Mouse (Mus musculus): ENCODE data around the gene Chml. TPM values are rescaled to one million over a fixed set of nuclear protein-coding genes. Genes with fewer than 3 reads are reported as not detected.

Gene Chml
- polyA plus RNA-seq, 1 experiment from 2014 or later: 8.1 TPM

DNA sequence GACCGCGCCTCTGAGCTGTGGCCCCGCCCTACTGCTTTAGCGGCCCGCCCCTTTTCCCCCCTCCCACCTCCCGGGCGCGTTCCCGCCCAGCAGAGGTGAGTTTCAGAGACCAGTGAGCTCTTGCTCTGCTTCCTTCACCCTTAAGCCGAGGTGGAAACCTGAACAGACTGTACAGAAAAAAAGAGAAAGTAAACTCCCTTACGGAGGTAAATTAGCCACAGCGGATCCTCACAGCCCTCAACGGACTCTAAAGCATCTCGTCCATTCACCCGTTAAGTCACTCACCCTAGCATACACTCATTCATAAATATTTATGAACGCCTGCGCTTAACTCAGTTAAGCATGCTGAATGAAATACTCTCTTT lies 278 bp upstream of the Chml start:
- H3K9ac ChIP-seq: peak overlapping the region; percentile 66
- no peaks in the 10 kb centered on the region for H3K9me3 ChIP-seq (replicated peaks)
- peak overlapping the region; percentile 87 for H3K4me2 ChIP-seq
- peaks cover 3% of the 10 kb centered on the region for H3K36me3 ChIP-seq
- no peak for ATAC-seq (ENCODE audit: insufficient number of reproducible peaks, low FRiP score)
- H3K4me3 ChIP-seq: peak overlapping the region; percentile 82
- H3K27me3 ChIP-seq (replicated peaks): no peaks in the 10 kb centered on the region
- peak overlapping the region; percentile 83 for H3K27ac ChIP-seq (ENCODE audit: poor library complexity, severe bottlenecking)
- WGBS: under 1% methylated on average over 17 of the region's 17 CpGs
- peaks cover 23% of the 10 kb centered on the region for H3K4me1 ChIP-seq (replicated peaks)

GRCm38 (mm10) chr1:175691686-175692245 lies 935 bp downstream of the Chml start:
- Histone ChIP-seq H3K4me3 (peak overlapping the region; percentile 82), H3K4me1 (replicated peaks) (peaks cover 23% of the 10 kb centered on the region), H3K9ac (peak overlapping the region; percentile 96), H3K27ac (ENCODE audit: poor library complexity, severe bottlenecking) (peak overlapping the region; percentile 89), H3K9me3 (replicated peaks) (no peaks in the 10 kb centered on the region), H3K4me2 (peak overlapping the region; percentile 87), H3K36me3 (peaks cover 14% of the 10 kb centered on the region), H3K27me3 (replicated peaks) (no peaks in the 10 kb centered on the region)
- 2% methylated on average over 22 of the region's 22 CpGs for WGBS
- ATAC-seq (ENCODE audit: insufficient number of reproducible peaks, low FRiP score): no peak

DNA sequence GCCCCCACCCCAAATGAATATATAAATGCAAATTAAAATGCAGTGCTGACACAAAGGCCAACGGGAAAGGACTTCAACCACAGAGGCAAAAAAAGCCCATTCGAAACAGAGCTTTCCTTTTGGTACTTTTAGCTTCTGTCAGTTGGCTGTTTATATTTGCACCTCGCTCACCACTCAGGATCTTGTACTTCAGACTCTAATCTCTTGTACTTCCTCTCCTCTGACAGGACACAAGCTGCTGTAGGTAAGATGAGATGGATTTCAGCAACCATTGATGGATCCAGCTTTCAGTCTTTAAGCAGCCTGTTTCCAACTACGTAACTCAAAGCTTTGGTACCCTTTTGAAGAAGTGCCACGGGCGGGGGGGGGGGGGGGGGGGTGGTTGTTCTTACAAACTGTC lies 11.7 kb downstream of the Chml start:
- Histone ChIP-seq H3K27ac (ENCODE audit: poor library complexity, severe bottlenecking) (no peak overlapping the region), H3K4me3 (no peak overlapping the region), H3K36me3 (0 out of 2 replicates have a peak, but pooled peaks cover 9% of the 10 kb centered on the region), H3K27me3 (replicated peaks) (no peaks in the 10 kb centered on the region), H3K9ac (no peak overlapping the region), H3K4me2 (no peak overlapping the region), H3K4me1 (replicated peaks) (no peaks in the 10 kb centered on the region), H3K9me3 (replicated peaks) (no peaks in the 10 kb centered on the region)
- WGBS: 51% methylated on average over 6 of the region's 6 CpGs
- ATAC-seq (ENCODE audit: insufficient number of reproducible peaks, low FRiP score): no peak

GRCm38 (mm10) chr1:175677459-175677858 lies 15.2 kb downstream of the Chml start:
- Histone ChIP-seq H3K4me3 (no peak overlapping the region), H3K9ac (no peak overlapping the region), H3K4me2 (no peak overlapping the region), H3K9me3 (replicated peaks) (no peaks in the 10 kb centered on the region), H3K27me3 (replicated peaks) (no peaks in the 10 kb centered on the region), H3K36me3 (0 out of 2 replicates have a peak, but pooled peaks cover 3% of the 10 kb centered on the region), H3K4me1 (replicated peaks) (no peaks in the 10 kb centered on the region), H3K27ac (ENCODE audit: poor library complexity, severe bottlenecking) (no peak overlapping the region)
- 59% methylated on average over 6 of the region's 6 CpGs for WGBS
- no peak for ATAC-seq (ENCODE audit: insufficient number of reproducible peaks, low FRiP score)

DNA sequence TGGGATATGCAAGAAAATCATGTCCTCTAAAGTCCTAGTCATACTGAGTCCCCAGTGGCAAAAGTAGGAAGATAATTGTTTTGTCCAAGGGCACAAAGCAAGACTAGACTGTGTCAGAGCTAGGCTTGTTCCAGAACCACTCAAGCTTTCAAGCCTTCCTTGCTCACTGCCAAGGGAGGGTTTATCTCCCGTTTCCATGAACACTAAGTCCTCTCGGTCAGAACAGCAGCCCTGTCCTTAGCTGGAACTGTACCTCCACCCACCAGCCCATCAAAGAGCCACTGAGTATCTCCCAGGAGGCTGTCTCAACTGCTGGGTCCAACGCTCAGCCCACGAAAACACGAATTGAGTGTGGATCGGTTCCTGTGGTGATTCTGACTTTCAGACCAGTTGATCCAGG lies 17.6 kb downstream of the Chml start:
- no peak overlapping the region for H3K9ac ChIP-seq
- 0 out of 2 replicates have a peak, but pooled peaks cover 3% of the 10 kb centered on the region for H3K36me3 ChIP-seq
- 68% methylated on average over 6 of the region's 6 CpGs for WGBS
- no peak overlapping the region for H3K27ac ChIP-seq (ENCODE audit: poor library complexity, severe bottlenecking)
- no peak for ATAC-seq (ENCODE audit: insufficient number of reproducible peaks, low FRiP score)
- H3K4me3 ChIP-seq: no peak overlapping the region
- no peaks in the 10 kb centered on the region for H3K4me1 ChIP-seq (replicated peaks)
- no peaks in the 10 kb centered on the region for H3K9me3 ChIP-seq (replicated peaks)
- H3K27me3 ChIP-seq (replicated peaks): no peaks in the 10 kb centered on the region
- no peak overlapping the region for H3K4me2 ChIP-seq

- no peak overlapping the region for H3K9ac ChIP-seq
- no peaks in the 10 kb centered on the region for H3K4me1 ChIP-seq (replicated peaks)
- H3K4me2 ChIP-seq: no peak overlapping the region
- ATAC-seq (ENCODE audit: insufficient number of reproducible peaks, low FRiP score): no peak
- H3K27ac ChIP-seq (ENCODE audit: poor library complexity, severe bottlenecking): no peak overlapping the region
- WGBS: 81% methylated on average over 7 of the region's 7 CpGs
- H3K4me3 ChIP-seq: no peak overlapping the region
- no peaks in the 10 kb centered on the region for H3K27me3 ChIP-seq (replicated peaks)
- 0 out of 2 replicates have a peak, but pooled peaks cover 3% of the 10 kb centered on the region for H3K36me3 ChIP-seq
- H3K9me3 ChIP-seq (replicated peaks): no peaks in the 10 kb centered on the region
These were observed 19.0 kb downstream of the Chml start for GRCm38 (mm10) chr1:175673563-175674325.

DNA sequence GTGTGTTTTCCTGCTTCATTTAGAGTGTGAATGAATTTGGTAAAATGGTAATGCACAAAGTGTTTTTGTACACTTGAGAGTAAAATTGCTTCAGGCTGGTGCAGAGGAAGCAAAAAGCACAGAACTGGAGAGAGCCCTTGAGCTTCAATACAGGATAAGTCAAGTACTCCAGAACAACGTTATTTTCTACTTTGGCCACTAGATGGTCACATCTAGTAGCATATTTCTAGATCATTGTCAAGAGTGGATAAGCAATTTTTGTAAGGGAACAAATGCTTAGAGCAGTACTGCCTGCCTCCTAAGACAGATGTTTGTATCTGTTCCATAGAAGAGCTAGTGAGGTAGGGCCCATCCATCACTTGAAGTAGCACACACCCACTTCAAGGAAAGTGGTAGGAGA lies 21.1 kb downstream of the Chml start:
- WGBS: 23% methylated on average over 1 of the region's 1 CpGs
- no peaks in the 10 kb centered on the region for H3K36me3 ChIP-seq

DNA sequence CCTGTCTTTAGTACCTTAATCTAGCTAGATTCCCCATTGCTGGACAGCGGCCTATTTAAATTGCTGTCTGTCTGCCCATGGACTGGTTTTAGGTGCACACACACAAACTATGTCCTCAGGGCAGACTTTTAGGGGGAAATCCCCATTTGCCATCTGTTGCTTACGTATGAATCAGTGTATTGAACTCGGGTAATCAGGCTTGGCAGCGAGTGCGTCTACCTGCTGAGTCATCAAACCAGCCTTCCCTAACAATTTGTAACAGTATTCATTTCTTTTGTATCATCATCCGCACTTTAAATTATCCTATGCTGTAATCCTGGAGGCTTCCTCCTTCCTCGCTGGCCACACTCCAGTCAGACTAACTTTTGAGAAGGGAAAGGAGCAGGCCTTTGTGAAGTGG lies 22.7 kb downstream of the Chml start:
- Histone ChIP-seq H3K4me3 (no peak overlapping the region), H3K36me3 (no peaks in the 10 kb centered on the region), H3K27me3 (replicated peaks) (no peaks in the 10 kb centered on the region), H3K4me2 (no peak overlapping the region), H3K4me1 (replicated peaks) (no peaks in the 10 kb centered on the region), H3K9me3 (replicated peaks) (no peaks in the 10 kb centered on the region), H3K27ac (ENCODE audit: poor library complexity, severe bottlenecking) (no peak overlapping the region), H3K9ac (no peak overlapping the region)
- ATAC-seq (ENCODE audit: insufficient number of reproducible peaks, low FRiP score): no peak
- WGBS: 84% methylated on average over 7 of the region's 7 CpGs

More for the DNA sequence above, 21.1 kb downstream of the Chml start:
- no peak overlapping the region for H3K4me3 ChIP-seq
- no peak overlapping the region for H3K27ac ChIP-seq (ENCODE audit: poor library complexity, severe bottlenecking)
- H3K9me3 ChIP-seq (replicated peaks): no peaks in the 10 kb centered on the region
- no peak overlapping the region for H3K4me2 ChIP-seq
- no peaks in the 10 kb centered on the region for H3K27me3 ChIP-seq (replicated peaks)
- ATAC-seq (ENCODE audit: insufficient number of reproducible peaks, low FRiP score): no peak
- no peaks in the 10 kb centered on the region for H3K4me1 ChIP-seq (replicated peaks)
- no peak overlapping the region for H3K9ac ChIP-seq

GRCm38 (mm10) chr1:175669456-175669855 lies 23.2 kb downstream of the Chml start:
- no peaks in the 10 kb centered on the region for H3K27me3 ChIP-seq (replicated peaks)
- H3K4me3 ChIP-seq: no peak overlapping the region
- no peaks in the 10 kb centered on the region for H3K9me3 ChIP-seq (replicated peaks)
- 83% methylated on average over 3 of the region's 3 CpGs for WGBS
- no peak overlapping the region for H3K9ac ChIP-seq
- H3K4me2 ChIP-seq: no peak overlapping the region
- no peaks in the 10 kb centered on the region for H3K36me3 ChIP-seq
- ATAC-seq (ENCODE audit: insufficient number of reproducible peaks, low FRiP score): no peak
- H3K27ac ChIP-seq (ENCODE audit: poor library complexity, severe bottlenecking): no peak overlapping the region
- no peaks in the 10 kb centered on the region for H3K4me1 ChIP-seq (replicated peaks)

GRCm38 (mm10) chr1:175668666-175669405 lies 23.9 kb downstream of the Chml start:
- ATAC-seq (ENCODE audit: insufficient number of reproducible peaks, low FRiP score): no peak
- H3K4me3 ChIP-seq: no peak overlapping the region
- H3K27ac ChIP-seq (ENCODE audit: poor library complexity, severe bottlenecking): no peak overlapping the region
- H3K27me3 ChIP-seq (replicated peaks): no peaks in the 10 kb centered on the region
- H3K9me3 ChIP-seq (replicated peaks): no peaks in the 10 kb centered on the region
- H3K4me2 ChIP-seq: no peak overlapping the region
- H3K4me1 ChIP-seq (replicated peaks): no peaks in the 10 kb centered on the region
- no peak overlapping the region for H3K9ac ChIP-seq
- H3K36me3 ChIP-seq: no peaks in the 10 kb centered on the region
- 71% methylated on average over 5 of the region's 5 CpGs for WGBS

GRCm38 (mm10) chr1:175659900-175660299 lies 32.8 kb downstream of the Chml start:
- Histone ChIP-seq H3K9ac (no peak overlapping the region), H3K36me3 (peaks cover 21% of the 10 kb centered on the region), H3K27ac (ENCODE audit: poor library complexity, severe bottlenecking) (no peak overlapping the region), H3K4me2 (no peak overlapping the region), H3K4me1 (replicated peaks) (no peaks in the 10 kb centered on the region), H3K27me3 (replicated peaks) (no peaks in the 10 kb centered on the region), H3K4me3 (no peak overlapping the region), H3K9me3 (replicated peaks) (no peaks in the 10 kb centered on the region)
- 90% methylated on average over 4 of the region's 4 CpGs for WGBS
- no peak for ATAC-seq (ENCODE audit: insufficient number of reproducible peaks, low FRiP score)
